Mouse (Mus musculus): ENCODE measurements at regions not wholly inside any gene's neighbourhood (a gene's known extent, or its start where the extent isn't known, plus 50 kb on each side); places are given as distances from the start of the nearest gene placed in this dataset.

- DNase-seq, result no peak
- no peaks in the 10 kb centered on the region for H3K27me3 ChIP-seq (ENCODE audit: control insufficient read depth, insufficient read depth, low read length)
- TF ChIP-seq CTCF (IDR thresholded peaks at IDR 0.05; ENCODE audit: borderline replicate concordance, control insufficient read depth, extremely low read depth, insufficient read depth, low read length, poor library complexity), result no peak
- TF ChIP-seq POLR2A (IDR thresholded peaks at IDR 0.05; ENCODE audit: control insufficient read depth, extremely low read depth, insufficient read depth, low read length, poor library complexity), result no peak
- no peak overlapping the region for H3K4me3 ChIP-seq (ENCODE audit: control insufficient read depth, insufficient read depth, low read length)
- WGBS, result 93% methylated on average over 10 of the region's 10 CpGs
- H3K27ac ChIP-seq (ENCODE audit: control insufficient read depth, insufficient read depth, low read length), result no peak overlapping the region
- H3K4me1 ChIP-seq (replicated peaks; ENCODE audit: control insufficient read depth, insufficient read depth, low read length), result no peaks in the 10 kb centered on the region
- H3K36me3 ChIP-seq (ENCODE audit: control insufficient read depth, insufficient read depth, low read length), result no peaks in the 10 kb centered on the region
These were observed 160.1 kb upstream of the Paip1 start for GRCm38 (mm10) chr13:119268301-119268675.

GRCm38 (mm10) chr13:119275500-119275899 lies 152.9 kb upstream of the Paip1 start:
- no peaks in the 10 kb centered on the region for H3K36me3 ChIP-seq (ENCODE audit: control insufficient read depth, insufficient read depth, low read length)
- no peak for DNase-seq
- H3K27ac ChIP-seq (ENCODE audit: control insufficient read depth, insufficient read depth, low read length), result no peak overlapping the region
- no peaks in the 10 kb centered on the region for H3K4me1 ChIP-seq (replicated peaks; ENCODE audit: control insufficient read depth, insufficient read depth, low read length)
- H3K4me3 ChIP-seq (ENCODE audit: control insufficient read depth, insufficient read depth, low read length), result no peak overlapping the region
- WGBS, result 93% methylated on average over 4 of the region's 4 CpGs
- no peak for TF ChIP-seq CTCF (IDR thresholded peaks at IDR 0.05; ENCODE audit: borderline replicate concordance, control insufficient read depth, extremely low read depth, insufficient read depth, low read length, poor library complexity)
- TF ChIP-seq POLR2A (IDR thresholded peaks at IDR 0.05; ENCODE audit: control insufficient read depth, extremely low read depth, insufficient read depth, low read length, poor library complexity), result no peak
- H3K27me3 ChIP-seq (ENCODE audit: control insufficient read depth, insufficient read depth, low read length), result no peaks in the 10 kb centered on the region

- H3K27me3 ChIP-seq (ENCODE audit: control insufficient read depth, insufficient read depth, low read length), result no peaks in the 10 kb centered on the region
- no peak for DNase-seq
- 84% methylated on average over 13 of the region's 13 CpGs for WGBS
- no peaks in the 10 kb centered on the region for H3K36me3 ChIP-seq (ENCODE audit: control insufficient read depth, insufficient read depth, low read length)
- TF ChIP-seq CTCF (IDR thresholded peaks at IDR 0.05; ENCODE audit: borderline replicate concordance, control insufficient read depth, extremely low read depth, insufficient read depth, low read length, poor library complexity) (no peak), POLR2A (IDR thresholded peaks at IDR 0.05; ENCODE audit: control insufficient read depth, extremely low read depth, insufficient read depth, low read length, poor library complexity) (no peak)
- no peaks in the 10 kb centered on the region for H3K4me1 ChIP-seq (replicated peaks; ENCODE audit: control insufficient read depth, insufficient read depth, low read length)
- no peak overlapping the region for H3K4me3 ChIP-seq (ENCODE audit: control insufficient read depth, insufficient read depth, low read length)
- no peak overlapping the region for H3K27ac ChIP-seq (ENCODE audit: control insufficient read depth, insufficient read depth, low read length)
These were observed 151.0 kb upstream of the Paip1 start for GRCm38 (mm10) chr13:119277308-119277948.

GRCm38 (mm10) chr13:119279449-119279848 lies 149.0 kb upstream of the Paip1 start:
- no peak overlapping the region for H3K4me3 ChIP-seq (ENCODE audit: control insufficient read depth, insufficient read depth, low read length)
- H3K27ac ChIP-seq (ENCODE audit: control insufficient read depth, insufficient read depth, low read length), result no peak overlapping the region
- no peaks in the 10 kb centered on the region for H3K36me3 ChIP-seq (ENCODE audit: control insufficient read depth, insufficient read depth, low read length)
- WGBS, result 92% methylated on average over 8 of the region's 8 CpGs
- no peak for DNase-seq
- H3K27me3 ChIP-seq (ENCODE audit: control insufficient read depth, insufficient read depth, low read length), result no peaks in the 10 kb centered on the region
- TF ChIP-seq CTCF (IDR thresholded peaks at IDR 0.05; ENCODE audit: borderline replicate concordance, control insufficient read depth, extremely low read depth, insufficient read depth, low read length, poor library complexity) (no peak), POLR2A (IDR thresholded peaks at IDR 0.05; ENCODE audit: control insufficient read depth, extremely low read depth, insufficient read depth, low read length, poor library complexity) (no peak)
- no peaks in the 10 kb centered on the region for H3K4me1 ChIP-seq (replicated peaks; ENCODE audit: control insufficient read depth, insufficient read depth, low read length)

- no peaks in the 10 kb centered on the region for H3K36me3 ChIP-seq (ENCODE audit: control insufficient read depth, insufficient read depth, low read length)
- H3K4me1 ChIP-seq (replicated peaks; ENCODE audit: control insufficient read depth, insufficient read depth, low read length), result no peaks in the 10 kb centered on the region
- no peaks in the 10 kb centered on the region for H3K27me3 ChIP-seq (ENCODE audit: control insufficient read depth, insufficient read depth, low read length)
- no peak for DNase-seq
- no peak overlapping the region for H3K27ac ChIP-seq (ENCODE audit: control insufficient read depth, insufficient read depth, low read length)
- WGBS, result 84% methylated on average over 5 of the region's 5 CpGs
- no peak overlapping the region for H3K4me3 ChIP-seq (ENCODE audit: control insufficient read depth, insufficient read depth, low read length)
- TF ChIP-seq POLR2A (IDR thresholded peaks at IDR 0.05; ENCODE audit: control insufficient read depth, extremely low read depth, insufficient read depth, low read length, poor library complexity) (no peak), CTCF (IDR thresholded peaks at IDR 0.05; ENCODE audit: borderline replicate concordance, control insufficient read depth, extremely low read depth, insufficient read depth, low read length, poor library complexity) (no peak)
These were observed 147.8 kb upstream of the Paip1 start for GRCm38 (mm10) chr13:119280622-119281021.

GRCm38 (mm10) chr13:119283448-119283847 lies 145.0 kb upstream of the Paip1 start:
- Histone ChIP-seq H3K27me3 (ENCODE audit: control insufficient read depth, insufficient read depth, low read length) (no peaks in the 10 kb centered on the region), H3K4me3 (ENCODE audit: control insufficient read depth, insufficient read depth, low read length) (no peak overlapping the region), H3K4me1 (replicated peaks; ENCODE audit: control insufficient read depth, insufficient read depth, low read length) (no peaks in the 10 kb centered on the region), H3K36me3 (ENCODE audit: control insufficient read depth, insufficient read depth, low read length) (no peaks in the 10 kb centered on the region), H3K27ac (ENCODE audit: control insufficient read depth, insufficient read depth, low read length) (no peak overlapping the region)
- 47% methylated on average over 6 of the region's 6 CpGs for whole genome bisulfite sequencing
- DNase-seq, result peak; percentile 40
- TF ChIP-seq CTCF (IDR thresholded peaks at IDR 0.05; ENCODE audit: borderline replicate concordance, control insufficient read depth, extremely low read depth, insufficient read depth, low read length, poor library complexity) (no peak), POLR2A (IDR thresholded peaks at IDR 0.05; ENCODE audit: control insufficient read depth, extremely low read depth, insufficient read depth, low read length, poor library complexity) (no peak)

GRCm38 (mm10) chr13:119309238-119309637 lies 119.2 kb upstream of the Paip1 start:
- TF ChIP-seq CTCF (IDR thresholded peaks at IDR 0.05; ENCODE audit: borderline replicate concordance, control insufficient read depth, extremely low read depth, insufficient read depth, low read length, poor library complexity), result no peak
- no peak for TF ChIP-seq POLR2A (IDR thresholded peaks at IDR 0.05; ENCODE audit: control insufficient read depth, extremely low read depth, insufficient read depth, low read length, poor library complexity)
- 69% methylated on average over 1 of the region's 1 CpGs for WGBS

More at GRCm38 (mm10) chr13:119309238-119309637, 119.2 kb upstream of the Paip1 start:
- Histone ChIP-seq H3K4me1 (replicated peaks; ENCODE audit: control insufficient read depth, insufficient read depth, low read length) (no peaks in the 10 kb centered on the region), H3K27ac (ENCODE audit: control insufficient read depth, insufficient read depth, low read length) (no peak overlapping the region), H3K4me3 (ENCODE audit: control insufficient read depth, insufficient read depth, low read length) (no peak overlapping the region), H3K36me3 (ENCODE audit: control insufficient read depth, insufficient read depth, low read length) (no peaks in the 10 kb centered on the region), H3K27me3 (ENCODE audit: control insufficient read depth, insufficient read depth, low read length) (no peaks in the 10 kb centered on the region)
- no peak for DNase-seq

Data from thymus, adult 2 months (tissue).